ENCODE assay signal across 16 mouse cellular contexts in genomic region chrX:74103457-74104188, GRCm38 (mm10). TPM values are rescaled to one million over a fixed set of nuclear protein-coding genes. Genes with fewer than 3 reads are reported as not detected.
DNase-seq lines count a peak whose midpoint lies in the region; ATAC-seq and TF ChIP-seq lines count a peak whose summit lies in the region.
"Had no signal": no experiment of that assay in that cellular context is flagged by ENCODE, and none has a peak within 500 bp of the region (broad histone marks: within the 10 kb centered on the region; RNA-seq: fewer than 3 reads in every experiment).

No protein-coding gene starts in this region.

- peak overlapping the region; percentile 39 for H3K4me2 ChIP-seq in heart, postnatal 0 days (ENCODE audit: low read depth, low read length)
- H3K4me2 ChIP-seq: hindbrain, embryonic 15.5 days; limb, embryonic 13.5 days; neural tube, embryonic 13.5 days had no signal

- H3K27me3 ChIP-seq in heart, postnatal 0 days (ENCODE audit: control insufficient read depth, insufficient read depth, low read length), result no peaks in the 10 kb centered on the region
- H3K27me3 ChIP-seq: hindbrain, embryonic 15.5 days; neural tube, embryonic 13.5 days had no signal

- ATAC-seq in heart, postnatal 0 days (ENCODE audit: insufficient read depth, low read depth), result peak; percentile 96

- no peak overlapping the region for H3K9ac ChIP-seq in heart, postnatal 0 days (replicated peaks; ENCODE audit: low read depth, low read length)
- H3K9ac ChIP-seq: hindbrain, embryonic 15.5 days; limb, embryonic 13.5 days; neural tube, embryonic 13.5 days had no signal

- TF ChIP-seq CTCF in gastrocnemius, adult 2 months (IDR thresholded peaks at IDR 0.05), result peak; percentile 37; the same call in 1 of the 2 replicates
- peak; percentile 27 for TF ChIP-seq CTCF in layer of hippocampus, adult 2 months (conservative IDR thresholded peaks at IDR 0.05)
- peak; percentile 47 for TF ChIP-seq CTCF in heart, postnatal 0 days (IDR thresholded peaks at IDR 0.05; ENCODE audit: low read depth)

- H3K27ac ChIP-seq in gastrocnemius, adult 2 months, result peak overlapping the region; percentile 80
- H3K27ac ChIP-seq in layer of hippocampus, adult 2 months, result no peak overlapping the region
- peak overlapping the region; percentile 93 for H3K27ac ChIP-seq in heart, postnatal 0 days (ENCODE audit: low read depth)
- H3K27ac ChIP-seq: hindbrain, embryonic 15.5 days; limb, embryonic 13.5 days; neural tube, embryonic 13.5 days had no signal

- 31% methylated on average over 4 of the region's 4 CpGs for WGBS in heart, postnatal 0 days

- peak; percentile 39 for DNase-seq in gastrocnemius, adult 2 months
- DNase-seq in gastrocnemius, postnatal 10 days, result no peak
- no peak for DNase-seq in layer of hippocampus, adult 2 months (ENCODE audit: low spot score in 2 of 2)
- DNase-seq in layer of hippocampus, adult 11-12 months (ENCODE audit: low spot score), result no peak
- DNase-seq in brain, adult 2 months (ENCODE audit: low read depth, low spot score), result peak; percentile 46
- peak; percentile 48 for DNase-seq in heart, postnatal 0 days (ENCODE audit: low spot score)
- no peak for DNase-seq in layer of hippocampus, adult 9-11 months
- DNase-seq in cerebellum, postnatal 25 days, result no peak
- DNase-seq: midbrain, embryonic 14.5 days; retina, postnatal 1 day; thymus, postnatal 14 days had no signal

- intact Hi-C loops in gastrocnemius, adult 2 months (cut with DNase I), result loop anchor here (5.0 kb wide), 1 partner anchor 81 kb away; the partner anchor contains the start of gene Irak1

- no peaks in the 10 kb centered on the region for H3K4me1 ChIP-seq in heart, postnatal 0 days (ENCODE audit: control insufficient read depth, insufficient read depth)
- H3K4me1 ChIP-seq: hindbrain, embryonic 15.5 days; limb, embryonic 13.5 days; neural tube, embryonic 13.5 days had no signal

- H3K4me3 ChIP-seq in gastrocnemius, adult 2 months, result peak overlapping the region; percentile 26
- no peak overlapping the region for H3K4me3 ChIP-seq in layer of hippocampus, adult 2 months
- H3K4me3 ChIP-seq in heart, postnatal 0 days (ENCODE audit: low read depth, low read length), result no peak overlapping the region
- H3K4me3 ChIP-seq: hindbrain, embryonic 15.5 days; limb, embryonic 13.5 days; neural tube, embryonic 13.5 days had no signal

- TF ChIP-seq EP300 in heart, postnatal 0 days (IDR thresholded peaks at IDR 0.05; ENCODE audit: low read depth), result no peak

- H3K36me3 ChIP-seq in heart, postnatal 0 days (replicated peaks; ENCODE audit: control insufficient read depth, insufficient read depth, low read length), result no peaks in the 10 kb centered on the region
- H3K36me3 ChIP-seq: hindbrain, embryonic 15.5 days; limb, embryonic 13.5 days; neural tube, embryonic 13.5 days had no signal

- no peaks in the 10 kb centered on the region for H3K9me3 ChIP-seq in heart, postnatal 0 days (replicated peaks; ENCODE audit: control insufficient read depth, low read length)
- H3K9me3 ChIP-seq: hindbrain, embryonic 15.5 days; limb, embryonic 13.5 days; neural tube, embryonic 13.5 days had no signal

RNA-seq across cellular contexts. Expression of gene Opn1mw, which starts 23.6 kb away (rescaled TPM):
- not detected for total RNA-seq in gastrocnemius, adult 2 months (2021)
- not detected for total RNA-seq in gastrocnemius, postnatal 10 days (2021)
- total RNA-seq in layer of hippocampus, adult 2 months (2021), result 1 to 10 TPM in 1 of 2 experiments, not detected in 1; 1.1 TPM
- total RNA-seq in heart, postnatal 0 days (2014; rRNA removed; ENCODE audit: low replicate concordance), result not detected in 2 replicates
- not detected in 2 replicates for polyA plus RNA-seq in heart, postnatal 0 days (2015; fragmentation: Nextera tagmentation; extraction: Ambion mirVana)
- total RNA-seq: adrenal gland, adult 18-20 months had no signal
- polyA plus RNA-seq: hindbrain, embryonic 15.5 days; limb, embryonic 13.5 days; lung, embryonic 16.5 days; midbrain, embryonic 14.5 days; neural tube, embryonic 13.5 days had no signal

RNA-seq across cellular contexts. Expression of gene Mecp2, which starts 31.5 kb away (rescaled TPM):
- total RNA-seq in gastrocnemius, adult 2 months (2021), result 10 to 100 TPM; 29.0 to 29.3 TPM
- total RNA-seq in gastrocnemius, postnatal 10 days (2021), result 10 to 100 TPM; 32.5 to 38.9 TPM
- 10 to 100 TPM; 90.6 to 94.2 TPM for total RNA-seq in layer of hippocampus, adult 2 months (2021)
- 15.6 and 43.8 TPM in 2 replicates for total RNA-seq in heart, postnatal 0 days (2014; rRNA removed; ENCODE audit: low replicate concordance)
- polyA plus RNA-seq in heart, postnatal 0 days (2015; fragmentation: Nextera tagmentation; extraction: Ambion mirVana), result 10.8 and 12.1 TPM in 2 replicates

Comparison
In these comparisons a context has a peak if more than half of its experiments do, and no peak if none do; other contexts are left out.
1. DNase-seq: peak in gastrocnemius, adult 2 months (single experiment), brain, adult 2 months (single experiment) and heart, postnatal 0 days (single experiment); none in gastrocnemius, postnatal 10 days (single experiment), layer of hippocampus, adult 2 months (0 of 2), layer of hippocampus, adult 11-12 months (single experiment), layer of hippocampus, adult 9-11 months (single experiment) and cerebellum, postnatal 25 days (0 of 2).
2. Peak in every context shown above with its lines, with median percentiles within 50 percentile points of each other: CTCF ChIP-seq.